Mouse (Mus musculus): ENCODE results near the gene Gm29609.

Gene Gm29609

DNA sequence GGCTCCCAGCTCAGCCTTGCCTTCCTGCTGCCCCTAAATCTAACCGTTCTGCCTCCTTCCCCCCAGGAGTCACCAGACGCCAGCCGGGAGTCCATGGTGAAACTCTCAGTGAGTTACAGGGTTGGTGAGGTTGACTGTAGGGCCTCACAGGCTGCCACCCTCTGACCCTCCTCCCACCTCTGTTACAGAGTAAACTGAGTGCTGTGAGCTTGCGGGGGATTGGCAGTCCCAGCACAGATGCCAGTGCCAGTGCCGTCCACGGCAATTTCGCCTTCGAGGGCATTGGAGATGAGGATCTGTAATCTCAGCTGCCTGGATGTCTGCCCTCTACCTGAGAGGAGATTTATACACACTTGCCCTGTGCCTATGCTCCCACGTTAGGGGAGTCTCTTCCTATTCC is 18.5 kb upstream of the Gm29609 start:
- DNase-seq (ENCODE audit: low spot score in 2 of 2) = no peak

DNA sequence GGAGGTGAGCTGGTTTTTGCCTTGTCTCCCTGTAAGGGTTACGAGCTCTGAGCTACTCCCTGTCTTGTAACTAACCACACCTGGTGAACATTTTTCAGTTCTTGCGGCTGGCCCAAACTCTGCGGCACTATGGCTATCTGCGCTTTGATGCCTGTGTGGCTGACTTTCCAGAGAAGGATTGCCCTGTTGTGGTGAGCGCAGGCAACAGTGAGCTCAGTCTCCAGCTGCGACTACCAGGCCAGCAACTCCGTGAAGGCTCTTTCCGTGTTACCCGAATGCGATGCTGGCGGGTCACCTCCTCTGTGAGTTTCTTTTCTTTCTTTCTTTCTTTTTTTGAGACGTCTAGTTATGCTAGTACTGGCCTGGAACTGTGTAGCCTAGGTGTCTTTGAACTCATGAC is 17.4 kb upstream of the Gm29609 start:
- no peak for DNase-seq (ENCODE audit: low spot score in 2 of 2)

DNA sequence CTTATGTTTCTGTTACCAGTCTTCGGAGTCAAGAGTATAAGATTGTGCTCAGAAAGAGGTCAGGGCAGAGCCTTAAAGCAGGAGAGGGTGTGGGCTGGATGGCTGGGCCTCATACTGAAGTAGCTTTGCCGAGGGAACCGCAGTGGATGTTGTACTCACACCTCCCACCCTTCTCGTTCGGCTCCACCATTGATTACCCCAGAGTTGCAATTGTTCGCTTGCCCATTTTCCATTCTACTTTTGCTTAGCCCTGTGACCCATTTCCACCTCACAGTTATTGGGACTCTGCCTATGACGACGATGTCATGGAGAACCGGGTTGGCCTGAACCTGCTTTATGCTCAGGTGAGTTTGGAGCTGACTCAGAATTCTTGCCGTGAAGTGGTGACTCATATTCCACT is 16.5 kb upstream of the Gm29609 start:
- no peak for DNase-seq (ENCODE audit: low spot score in 2 of 2)

DNA sequence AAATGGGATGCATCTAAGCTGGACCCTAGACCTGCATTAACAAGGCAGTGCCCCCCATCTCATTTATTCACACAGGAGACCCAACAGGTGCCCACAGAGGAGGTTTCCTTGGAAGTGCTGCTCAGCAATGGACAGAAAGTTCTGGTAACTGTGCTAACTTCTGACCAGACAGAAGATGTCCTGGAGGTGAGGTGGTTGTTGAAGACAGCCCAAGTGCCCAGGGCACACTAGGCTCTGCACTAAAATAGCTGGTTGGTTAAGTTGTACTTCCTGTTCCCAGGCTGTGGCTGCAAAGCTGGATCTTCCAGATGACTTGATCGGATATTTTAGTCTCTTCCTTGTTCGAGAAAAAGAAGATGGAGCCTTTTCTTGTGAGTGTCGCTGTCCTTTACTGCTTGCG is 16.0 kb upstream of the Gm29609 start:
- DNase-seq (ENCODE audit: low spot score in 2 of 2) = no peak

DNA sequence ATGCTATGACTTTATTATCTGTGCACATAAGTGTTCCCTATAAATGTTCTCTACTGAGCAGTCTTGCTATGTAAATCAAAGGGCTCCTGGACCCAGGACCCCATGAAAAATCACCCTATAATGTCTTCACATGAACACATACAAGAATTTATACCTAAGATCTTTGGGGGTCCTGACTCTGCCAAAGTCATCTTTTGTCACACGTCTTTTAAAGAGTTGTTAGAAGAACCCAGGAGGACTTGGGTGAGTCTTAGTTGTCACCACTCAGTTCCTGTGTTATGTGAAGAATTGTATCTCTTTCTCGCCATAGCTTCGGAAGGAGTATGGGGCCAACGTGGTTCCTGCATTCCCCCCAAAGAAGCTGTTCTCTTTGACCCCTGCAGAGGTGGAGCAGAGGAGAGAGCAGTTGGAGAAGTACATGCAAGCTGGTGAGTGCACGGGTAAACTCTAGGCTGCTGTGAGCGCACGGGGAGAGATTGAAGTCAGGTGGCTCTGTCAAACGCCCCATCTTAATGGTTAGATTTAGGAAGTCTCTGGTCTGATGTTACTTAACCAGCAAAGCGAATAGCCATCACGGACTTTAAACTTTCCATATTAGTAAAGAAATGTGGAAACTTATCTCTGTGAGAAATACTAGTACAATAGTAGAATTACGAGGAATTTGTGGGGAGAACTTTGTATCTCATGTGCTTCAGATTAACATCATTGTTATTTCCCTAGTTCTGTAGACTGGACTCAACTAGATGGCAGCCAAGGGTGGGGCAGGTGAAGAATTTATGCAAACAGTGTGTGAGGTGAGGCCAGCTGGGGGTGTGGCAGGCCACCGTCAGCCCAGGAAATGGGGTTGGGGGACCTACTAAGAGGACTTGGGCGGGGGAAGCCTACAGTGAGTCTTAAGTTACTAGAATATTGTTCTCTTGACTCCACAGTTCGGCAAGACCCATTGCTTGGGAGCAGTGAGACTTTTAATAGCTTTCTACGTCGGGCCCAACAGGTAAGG is 15.1 kb upstream of the Gm29609 start:
- DNase-seq (ENCODE audit: low spot score in 2 of 2) = no peak

DNA sequence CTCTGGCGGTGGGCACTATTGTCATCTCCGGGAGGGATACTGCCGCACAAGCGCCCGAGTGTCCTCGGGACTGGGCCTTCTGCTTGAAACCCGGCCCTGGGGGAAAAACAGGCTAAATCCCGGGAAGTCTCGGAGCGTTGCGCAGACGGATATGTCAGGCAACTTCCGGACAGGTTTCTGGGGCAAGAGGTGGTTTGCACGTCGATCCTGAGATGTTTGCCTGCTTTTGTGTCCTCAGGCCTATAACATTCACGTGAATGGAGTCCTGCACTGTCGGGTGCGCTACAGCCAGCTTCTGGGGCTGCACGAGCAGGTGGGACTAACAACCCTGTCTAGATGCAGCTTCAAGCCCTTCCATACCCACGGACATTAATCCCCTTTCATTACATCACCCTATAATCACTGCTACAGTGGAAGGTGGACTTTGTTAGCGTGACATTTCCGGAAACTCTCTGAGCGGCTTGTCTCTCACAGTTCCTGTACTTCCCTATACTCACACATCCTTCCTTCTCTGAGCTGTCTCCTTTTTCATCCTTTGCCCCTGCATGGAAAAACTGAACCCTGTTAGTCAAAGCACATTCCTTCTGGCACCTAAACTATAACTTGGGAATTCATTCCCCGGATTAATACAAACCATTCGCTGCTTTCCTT is 14.0 kb upstream of the Gm29609 start:
- DNase-seq (ENCODE audit: low spot score in 2 of 2) = no peak

DNA sequence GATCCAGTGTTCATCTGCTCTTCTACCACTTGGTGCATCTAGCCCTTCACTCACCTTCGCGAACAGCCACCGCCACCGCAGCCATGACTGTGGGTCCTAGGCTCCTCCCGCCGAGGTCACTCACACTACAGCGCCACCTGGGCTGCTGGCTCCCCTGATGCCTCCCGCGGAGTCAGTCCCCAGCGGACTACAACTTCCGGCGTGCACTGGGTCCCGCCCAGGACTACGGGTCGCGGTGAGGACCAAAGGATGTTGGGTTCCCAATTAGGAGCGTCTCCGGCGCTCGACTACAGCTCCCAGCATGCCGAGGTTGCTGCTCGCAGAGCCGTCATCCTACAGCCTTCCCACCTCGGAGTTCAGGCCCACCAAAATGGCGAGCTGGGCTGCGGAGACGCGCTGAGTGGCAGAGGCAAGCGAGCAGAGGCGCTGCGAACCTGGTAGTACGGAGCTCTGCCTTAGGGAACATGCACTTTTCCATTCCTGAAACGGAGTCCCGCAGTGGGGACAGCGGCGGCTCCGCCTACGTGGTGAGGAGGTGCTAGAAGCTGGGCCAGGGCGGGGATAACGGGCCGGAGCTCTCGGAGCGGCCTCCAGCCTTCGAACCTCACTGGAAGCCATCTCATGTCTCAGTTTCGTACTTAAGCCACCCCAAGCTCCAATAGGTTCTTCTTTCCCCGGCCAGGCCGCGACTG is 13.4 kb upstream of the Gm29609 start, which contains the start of the genes Snx17 and Eif2b4:
TSS of gene Snx17 (plus strand) at position 289 of the 692 bp plus-strand sequence.
TSS of gene Eif2b4 (minus strand) at position 492 of the 692 bp plus-strand sequence.
- DNase-seq (ENCODE audit: low spot score in 2 of 2) = peak; percentile 99 to 100

DNA sequence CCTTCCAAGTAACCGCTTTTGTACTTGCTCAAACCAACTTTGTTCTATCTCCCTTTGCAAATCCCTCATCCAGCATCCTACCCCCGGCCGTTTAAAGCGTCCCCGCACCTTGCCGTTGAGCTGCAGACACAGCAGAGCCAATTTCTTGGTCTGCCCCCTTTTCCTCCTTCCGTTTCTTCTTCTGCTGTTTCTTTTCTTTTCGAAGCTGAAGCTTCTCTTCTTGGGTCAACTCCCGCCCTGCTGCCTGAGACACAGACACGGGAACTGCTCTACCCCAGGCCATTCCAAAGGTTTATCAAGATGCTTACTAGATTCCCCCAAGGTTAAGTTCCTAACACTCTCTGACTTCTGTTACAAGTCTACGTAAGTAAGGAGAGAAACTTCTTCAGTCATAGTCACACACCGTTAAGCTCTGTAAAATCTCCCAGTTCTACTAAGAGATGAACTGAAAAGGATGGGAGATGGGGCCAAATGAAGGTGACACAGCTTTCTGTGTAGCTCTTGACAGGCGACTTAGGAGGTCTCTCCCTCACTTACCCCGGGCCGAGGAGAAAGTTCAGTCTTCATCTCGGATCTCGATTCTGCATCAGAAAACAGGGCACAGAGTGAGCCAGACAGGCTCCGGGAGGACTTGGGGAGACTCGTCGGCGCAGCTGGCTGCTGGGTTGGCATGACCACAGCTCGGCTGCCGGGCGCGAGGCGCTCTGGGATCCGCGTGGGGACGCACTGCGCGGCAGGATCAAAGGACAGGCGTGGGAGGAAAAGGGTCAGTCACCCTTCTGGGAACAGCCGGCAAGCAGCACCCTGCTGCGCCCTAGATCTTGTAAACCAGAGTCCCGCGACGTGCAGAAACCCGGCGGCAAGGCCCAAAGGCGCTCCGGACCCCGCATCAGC is 12.6 kb upstream of the Gm29609 start:
- no peak for DNase-seq (ENCODE audit: low spot score in 2 of 2)

DNA sequence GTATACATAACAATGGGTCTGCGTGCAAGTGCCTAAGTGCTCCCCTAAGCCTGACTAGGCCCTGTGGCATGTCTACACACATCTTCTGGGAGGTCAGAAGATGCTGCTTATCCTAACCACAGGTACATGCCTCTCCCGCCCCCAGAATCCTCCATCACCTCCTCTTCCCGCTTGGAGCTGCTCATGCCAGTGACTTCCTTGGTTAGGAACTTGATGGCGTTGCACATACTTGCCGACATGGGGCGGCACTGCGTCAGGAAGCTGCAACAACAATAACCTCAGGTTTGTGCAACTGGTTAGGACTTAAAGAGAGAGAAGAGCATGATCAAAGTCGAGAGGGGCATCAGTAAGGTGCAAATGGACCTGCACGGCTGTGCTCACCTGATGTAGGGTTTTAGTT is 10.5 kb upstream of the Gm29609 start:
- DNase-seq (ENCODE audit: low spot score in 2 of 2) = no peak

DNA sequence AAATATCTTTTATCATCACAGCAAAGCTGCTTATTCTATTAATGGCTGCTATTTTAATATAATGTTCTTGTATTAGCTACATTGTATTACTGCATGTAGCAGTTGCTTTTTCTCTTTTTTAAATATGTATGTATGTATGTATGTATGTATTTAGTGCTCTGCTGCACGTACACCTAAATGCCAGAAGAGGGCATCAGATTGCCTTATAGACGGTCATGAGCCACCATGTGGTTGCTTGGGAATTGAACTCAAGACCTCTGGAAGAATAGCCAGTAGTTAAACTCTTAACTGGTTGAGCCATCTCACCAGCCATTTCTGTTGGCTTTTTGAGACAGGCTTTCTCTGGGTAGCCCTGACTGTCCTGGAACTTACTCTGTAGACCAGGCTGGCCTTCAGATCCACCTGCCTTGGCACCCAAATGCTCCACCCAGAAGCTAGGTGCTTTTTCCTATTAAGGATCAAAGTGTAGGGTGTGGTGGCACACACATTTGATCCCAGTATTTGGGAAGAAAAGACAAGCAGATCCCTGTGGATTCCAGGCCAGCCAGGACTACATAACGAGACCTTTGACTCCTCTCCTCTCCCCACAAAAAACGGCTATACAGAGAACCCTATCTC is 8.6 kb upstream of the Gm29609 start:
- DNase-seq (ENCODE audit: low spot score in 2 of 2) = no peak

DNA sequence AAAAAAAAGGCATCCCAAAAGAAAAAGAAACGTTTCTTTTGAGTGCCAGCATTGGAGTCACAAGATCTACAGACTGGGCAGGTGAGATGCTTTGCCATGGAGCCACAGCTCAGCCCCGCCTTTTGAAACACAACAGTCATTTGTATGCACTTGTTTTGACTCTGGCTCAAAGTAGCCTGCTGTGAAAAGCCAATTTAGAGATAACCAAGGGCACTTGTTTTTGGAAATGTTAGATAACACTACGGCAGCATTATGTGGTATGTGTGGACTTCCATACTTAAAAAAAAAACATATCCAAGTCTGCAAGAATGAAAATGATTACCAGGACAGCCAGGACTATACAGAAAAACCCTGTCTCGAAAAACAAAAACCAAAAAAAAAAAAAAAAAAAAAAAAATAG is 4.0 kb upstream of the Gm29609 start:
- DNase-seq (ENCODE audit: low spot score in 2 of 2) = no peak

DNA sequence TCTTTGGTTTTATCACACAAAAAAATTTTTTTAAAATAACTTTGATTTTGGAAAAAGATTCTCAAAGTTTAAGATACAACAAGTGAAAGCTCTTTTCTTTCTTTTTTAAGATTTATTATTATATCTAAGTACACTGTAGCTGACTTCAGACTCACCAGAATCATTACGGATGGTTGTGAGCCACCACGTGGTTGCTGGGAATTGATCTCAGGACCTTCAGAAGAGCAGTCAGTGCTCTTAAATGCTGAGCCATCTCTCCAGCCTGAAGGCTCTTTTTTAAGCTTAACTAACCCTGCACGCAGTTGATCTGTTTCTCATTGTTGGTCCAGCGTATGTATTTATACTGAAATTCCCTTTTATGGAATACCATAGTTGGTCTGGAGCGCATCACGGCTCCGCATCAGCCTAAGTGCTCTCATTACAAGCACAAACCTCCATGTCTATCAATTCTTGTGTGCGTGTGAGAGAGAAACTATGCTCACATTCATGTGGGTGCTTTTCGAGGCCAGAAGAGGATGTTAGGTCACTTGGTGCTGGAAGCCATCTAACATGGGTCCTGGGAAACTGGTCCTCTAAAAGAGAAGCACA is 1.6 kb upstream of the Gm29609 start:
- DNase-seq (ENCODE audit: low spot score in 2 of 2) = no peak

DNA sequence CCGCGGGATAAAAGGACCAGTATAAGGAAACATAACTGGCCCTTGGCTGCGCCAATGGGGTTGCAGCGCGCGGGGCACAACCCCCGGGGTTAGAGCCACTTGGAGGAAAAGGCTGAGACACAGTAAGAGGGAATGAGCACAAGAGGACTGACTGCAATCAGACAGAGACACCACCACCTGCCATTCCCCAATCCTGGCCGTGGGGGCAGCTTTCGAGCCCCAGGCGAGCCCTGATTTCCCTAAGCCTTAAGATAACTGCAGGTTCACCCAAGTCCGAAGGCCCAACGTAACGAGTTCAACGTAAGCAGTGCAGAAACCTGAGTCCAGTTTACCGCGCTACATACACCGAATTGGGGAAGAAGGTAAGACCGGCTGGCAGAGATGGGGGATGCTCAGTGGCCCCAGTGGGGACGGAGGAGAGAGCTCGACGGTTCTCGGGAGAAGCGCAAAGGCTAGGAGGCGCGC is 378 bp downstream of the Gm29609 start:
- no peak for DNase-seq (ENCODE audit: low spot score in 2 of 2)

DNA sequence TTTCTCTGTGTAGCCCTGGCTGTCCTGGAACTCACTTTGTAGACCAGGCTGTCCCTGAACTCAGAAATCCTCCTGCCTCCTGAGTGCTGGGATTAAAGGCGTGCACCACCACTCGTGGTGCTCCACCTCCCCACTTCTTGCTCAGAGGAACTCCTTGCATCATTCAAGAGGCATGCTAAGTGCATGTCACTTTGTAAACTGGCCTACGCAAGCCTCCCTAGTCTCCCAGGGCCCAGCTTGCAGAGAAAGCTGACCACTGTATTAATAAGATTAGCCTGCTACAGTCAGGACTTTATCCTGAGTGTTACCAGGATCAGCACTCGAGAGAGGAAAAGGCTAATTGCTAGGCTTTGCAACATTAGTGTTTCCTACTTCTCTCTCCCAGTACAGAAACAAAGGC is 11.1 kb downstream of the Gm29609 start:
- DNase-seq (ENCODE audit: low spot score in 2 of 2) = no peak

DNA sequence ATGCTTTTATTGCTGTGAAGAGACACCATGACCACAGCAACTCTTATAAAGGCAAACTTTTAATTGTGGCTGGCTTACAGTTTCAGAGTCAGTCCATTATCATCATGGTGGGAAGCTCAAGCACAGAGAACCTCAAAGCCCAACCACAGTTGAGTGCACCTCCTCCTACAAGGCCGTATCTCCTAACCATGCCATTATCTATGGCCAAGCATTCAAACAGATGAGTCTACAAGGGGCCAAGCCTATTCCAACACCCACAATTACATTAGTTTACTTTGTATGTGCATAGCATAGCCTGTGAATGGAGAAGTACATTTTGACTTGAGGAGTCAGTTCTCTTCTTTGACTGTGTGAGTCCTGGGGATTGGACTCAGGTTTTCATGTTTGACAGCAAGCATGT is 14.8 kb downstream of the Gm29609 start:
- DNase-seq (ENCODE audit: low spot score in 2 of 2) = no peak

DNA sequence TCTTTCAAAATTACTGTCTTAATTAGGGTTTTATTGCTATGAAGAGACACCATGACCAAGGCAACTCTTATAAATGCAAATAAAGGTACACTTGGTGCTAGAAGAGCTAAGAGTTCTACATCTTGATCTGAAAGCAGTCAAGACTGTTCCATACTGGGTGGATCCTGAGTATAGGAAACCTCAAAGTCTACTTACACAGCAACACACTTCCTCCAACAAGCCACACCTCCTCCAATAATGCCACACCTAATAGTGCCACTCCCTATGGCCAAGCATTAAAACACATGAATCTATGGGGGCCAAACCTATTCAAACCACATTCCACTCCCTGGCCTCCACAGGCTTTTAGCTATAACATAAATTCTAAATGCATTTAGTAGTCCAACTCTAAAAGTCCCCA is 17.2 kb downstream of the Gm29609 start:
- no peak for DNase-seq (ENCODE audit: low spot score in 2 of 2)

DNA sequence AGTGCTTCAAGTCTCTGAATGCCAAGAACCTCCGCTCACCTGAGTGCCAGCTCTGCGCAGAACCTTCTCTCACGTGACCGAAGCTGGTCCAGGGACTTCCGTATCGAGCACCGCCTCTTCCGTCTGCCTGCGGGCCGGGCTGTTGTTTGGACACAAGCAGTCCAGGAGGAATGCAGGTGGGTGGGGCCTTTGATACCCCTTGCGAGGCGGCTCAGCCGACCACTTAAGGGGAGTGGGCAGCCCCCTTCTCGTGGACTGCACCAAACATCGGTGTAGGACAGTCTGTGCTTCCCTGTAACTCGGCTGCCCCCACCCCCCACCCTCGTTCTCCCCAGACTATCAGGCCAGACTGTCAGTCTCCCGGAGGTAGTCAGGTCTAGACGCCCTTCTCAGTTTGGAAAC is 25.6 kb downstream of the Gm29609 start, which contains the start of gene Mpv17:
TSS of gene Mpv17 (minus strand) at position 100 of the 402 bp plus-strand sequence.
- peak; percentile 74 to 80 for DNase-seq (ENCODE audit: low spot score in 2 of 2)

DNA sequence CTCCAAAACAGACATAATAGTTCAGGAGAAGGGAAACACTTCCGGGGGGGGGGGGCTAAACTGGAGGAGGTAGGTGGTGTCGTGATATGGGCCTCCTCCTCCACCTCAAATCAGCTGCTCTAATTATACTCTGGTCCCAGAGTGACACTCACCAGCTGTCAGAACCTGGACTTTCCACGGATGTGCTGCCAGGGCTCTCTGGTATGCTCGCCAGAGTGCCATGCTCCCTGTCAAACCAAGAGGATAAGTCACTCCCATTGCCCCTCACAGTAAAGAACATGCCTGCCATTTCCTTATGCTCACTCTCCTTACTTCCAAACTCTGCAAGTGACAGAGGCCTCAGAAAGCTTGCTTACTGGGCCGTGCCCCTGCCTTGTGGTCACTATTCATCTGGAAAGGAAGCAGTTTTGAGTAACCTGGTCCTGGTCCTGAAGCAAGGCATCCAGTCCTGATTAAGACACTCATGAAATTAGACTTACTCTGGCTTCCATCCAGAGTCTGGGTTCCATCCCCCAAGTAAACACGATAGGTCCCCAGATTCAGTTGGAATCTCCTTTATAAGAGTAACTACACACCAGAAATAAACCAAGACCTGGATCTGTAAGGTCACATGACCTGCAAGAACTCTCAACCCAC is 26.1 kb downstream of the Gm29609 start:
- no peak for DNase-seq (ENCODE audit: low spot score in 2 of 2)

DNA sequence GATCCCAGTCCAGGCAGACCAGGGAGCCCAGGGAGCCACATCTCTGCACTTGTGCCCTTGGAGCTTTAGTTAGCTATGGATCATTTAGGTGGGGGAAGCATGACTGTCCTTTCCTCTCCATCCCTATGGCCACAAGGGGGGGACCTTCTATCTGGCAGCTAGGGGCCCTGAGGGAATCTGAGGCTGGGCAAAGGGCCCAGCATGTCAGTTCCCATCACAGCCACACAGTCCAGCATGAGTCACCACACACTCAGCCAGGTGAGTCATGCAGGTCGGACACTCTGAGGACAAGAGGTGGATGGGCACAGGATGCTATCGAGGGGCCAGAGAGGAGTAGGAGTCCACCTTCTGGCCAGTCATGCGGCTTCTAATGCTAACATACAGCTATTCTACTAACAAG is 28.0 kb downstream of the Gm29609 start:
- DNase-seq (ENCODE audit: low spot score in 2 of 2) = peak; percentile 18 to 45

DNA sequence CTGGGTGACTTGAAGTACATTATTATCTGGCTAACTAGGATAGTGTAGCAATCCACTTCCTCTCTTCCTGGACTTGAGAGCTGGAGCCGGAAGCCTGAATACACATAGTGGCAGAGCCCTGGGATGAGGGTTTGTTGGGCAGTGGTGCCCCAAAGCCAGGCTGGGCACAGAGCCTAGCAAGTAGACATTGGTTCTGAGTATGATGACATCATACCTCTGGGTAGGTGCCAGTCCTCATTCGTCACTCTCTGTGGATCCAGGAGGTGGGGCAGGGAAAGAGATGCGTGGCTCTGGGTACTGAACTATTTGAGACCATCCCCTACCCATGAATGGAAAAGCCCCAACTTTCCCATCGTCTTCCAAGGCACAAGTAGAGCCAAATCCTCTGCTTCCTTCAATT is 29.9 kb downstream of the Gm29609 start:
- DNase-seq (ENCODE audit: low spot score in 2 of 2) = no peak

Data from urinary bladder, adult 18-20 months (tissue).